Mouse (Mus musculus): ENCODE measurements around the gene Tmem33.

Tmem33 gene

GRCm38 (mm10) chr5:67260531-67261371 is at the start of gene Tmem33:
Tmem33 (plus strand) TSS chr5:67260565.
- in situ Hi-C loops (cut with MboI, MseI) = no loop called here

- in situ Hi-C loops (cut with MboI, MseI) = loop anchor here (10.0 kb wide), 1 partner anchor 488 kb away; no protein-coding TSS in a partner anchor
Observed at GRCm38 (mm10) chr5:67213168-67213567, 47.2 kb upstream of the Tmem33 start.

- in situ Hi-C loops (cut with MboI, MseI) = loop anchor here (10.0 kb wide), 1 partner anchor 491 kb away; no protein-coding TSS in a partner anchor
Observed at GRCm38 (mm10) chr5:67215121-67216030, 45.0 kb upstream of the Tmem33 start.

GRCm38 (mm10) chr5:67216031-67216778 is 44.2 kb upstream of the Tmem33 start:
- in situ Hi-C loops (cut with MboI, MseI) = loop anchor here (10.0 kb wide), 1 partner anchor 491 kb away; no protein-coding TSS in a partner anchor

GRCm38 (mm10) chr5:67216779-67217095 is 43.6 kb upstream of the Tmem33 start:
- in situ Hi-C loops (cut with MboI, MseI) = loop anchor here (10.0 kb wide), 1 partner anchor 492 kb away; no protein-coding TSS in a partner anchor

- in situ Hi-C loops (cut with MboI, MseI) = loop anchor here (5.0 kb wide), 1 partner anchor 125 kb away; the partner anchor contains the start of gene Phox2b
Observed at GRCm38 (mm10) chr5:67221901-67222300, 38.5 kb upstream of the Tmem33 start.

- in situ Hi-C loops (cut with MboI, MseI) = loop anchor here (5.0 kb wide), 1 partner anchor 125 kb away; the partner anchor contains the start of gene Phox2b
Observed at GRCm38 (mm10) chr5:67222440-67223390, 37.6 kb upstream of the Tmem33 start.

- in situ Hi-C loops (cut with MboI, MseI) = loop anchor here (5.0 kb wide), 1 partner anchor 126 kb away; the partner anchor contains the start of gene Phox2b
Observed at GRCm38 (mm10) chr5:67223391-67224121, 36.8 kb upstream of the Tmem33 start.

- in situ Hi-C loops (cut with MboI, MseI) = loop anchor here (5.0 kb wide), 1 partner anchor 127 kb away; the partner anchor contains the start of gene Phox2b
Observed at GRCm38 (mm10) chr5:67224122-67224502, 36.3 kb upstream of the Tmem33 start.

- in situ Hi-C loops (cut with MboI, MseI) = no loop called here
Observed at GRCm38 (mm10) chr5:67225758-67226157, 34.6 kb upstream of the Tmem33 start.

GRCm38 (mm10) chr5:67227261-67227660 is 33.1 kb upstream of the Tmem33 start:
- in situ Hi-C loops (cut with MboI, MseI) = no loop called here

GRCm38 (mm10) chr5:67227682-67228444 is 32.5 kb upstream of the Tmem33 start:
- in situ Hi-C loops (cut with MboI, MseI) = no loop called here

- in situ Hi-C loops (cut with MboI, MseI) = loop anchor here (5.0 kb wide), 1 partner anchor 187 kb away; no protein-coding TSS in a partner anchor
Observed at GRCm38 (mm10) chr5:67234682-67235081, 25.7 kb upstream of the Tmem33 start.

GRCm38 (mm10) chr5:67235462-67235861 is 24.9 kb upstream of the Tmem33 start:
- in situ Hi-C loops (cut with MboI, MseI) = no loop called here

GRCm38 (mm10) chr5:67236601-67237000 is 23.8 kb upstream of the Tmem33 start:
- in situ Hi-C loops (cut with MboI, MseI) = no loop called here

GRCm38 (mm10) chr5:67238303-67238702 is 22.1 kb upstream of the Tmem33 start:
- in situ Hi-C loops (cut with MboI, MseI) = no loop called here

GRCm38 (mm10) chr5:67241713-67242112 is 18.7 kb upstream of the Tmem33 start:
- in situ Hi-C loops (cut with MboI, MseI) = no loop called here

- in situ Hi-C loops (cut with MboI, MseI) = no loop called here
Observed at GRCm38 (mm10) chr5:67243231-67243630, 17.1 kb upstream of the Tmem33 start.

All from regulatory T cell (primary cell).